Mouse (Mus musculus): ENCODE data around the gene Atrx.

DNA sequence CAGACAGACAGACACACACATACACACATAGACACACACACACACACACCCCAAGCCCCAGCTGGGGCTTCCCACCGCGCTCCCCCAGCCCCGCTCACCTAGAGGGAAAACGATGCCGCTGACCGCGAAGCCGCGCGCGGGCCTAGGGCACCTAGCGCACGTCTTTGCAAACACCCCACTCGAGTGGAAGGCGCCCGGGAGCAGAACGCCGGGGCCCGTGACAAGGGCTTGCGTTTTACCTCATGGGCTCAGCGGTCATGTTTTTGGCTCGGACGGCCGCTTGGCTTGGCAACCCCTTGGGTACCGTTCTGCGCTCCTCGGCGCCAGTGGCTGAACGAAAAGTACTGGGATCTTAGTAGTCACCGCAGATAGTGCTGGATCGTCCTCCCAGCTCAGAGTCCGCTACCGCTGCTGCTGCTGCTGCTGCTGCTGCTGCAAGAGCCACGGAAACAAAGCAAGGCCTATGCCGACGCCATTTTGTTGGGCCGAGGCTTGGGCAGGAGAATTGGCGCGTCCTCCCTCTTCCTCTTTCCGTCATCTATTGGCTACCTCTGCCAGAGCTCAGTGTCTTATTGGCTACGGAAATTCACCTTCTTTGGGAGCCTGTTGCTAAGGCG is at the start of gene Atrx:
- TF ChIP-seq POLR2A (IDR thresholded peaks at IDR 0.05; ENCODE audit: borderline replicate concordance, insufficient read depth, low read length) (peak; percentile 62; the same call in 1 of the 2 replicates), CTCF (IDR thresholded peaks at IDR 0.05; ENCODE audit: borderline replicate concordance, insufficient read depth, low read depth, low read length) (no peak)

All from cerebellum, adult 2 months (tissue).